Mouse (Mus musculus): ENCODE measurements around the gene Klf1.
A peak's percentile ranks its signal among the peaks of the same experiment; 100 is the strongest.

Gene Klf1

GRCm38 (mm10) chr8:84901752-84902151, at the start of gene Klf1:
Klf1 (plus strand) TSS chr8:84901928.
- DNase-seq (ENCODE audit: extremely low spot score, low read depth, low spot score): no peak

DNA sequence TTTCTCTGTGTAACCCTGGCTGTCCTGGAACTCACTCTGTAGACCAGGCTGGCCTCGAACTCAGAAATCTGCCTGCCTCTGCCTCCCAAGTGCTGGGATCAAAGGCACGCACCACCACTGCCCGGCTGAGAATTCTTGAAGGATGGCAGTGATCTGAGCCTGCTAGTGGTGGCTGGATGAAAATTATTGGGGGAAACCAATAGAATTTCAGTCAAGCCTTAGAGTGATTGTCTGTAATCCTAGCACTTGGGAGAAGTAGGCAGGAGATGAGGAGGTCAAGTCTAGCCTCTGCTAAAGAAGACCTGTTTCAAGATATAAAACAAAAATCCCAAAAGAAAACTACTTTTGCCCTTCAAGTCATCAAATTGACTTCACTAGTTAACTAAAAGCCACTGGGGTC, 45.3 kb upstream of the Klf1 start:
- DNase-seq (ENCODE audit: extremely low spot score, low read depth, low spot score): no peak

GRCm38 (mm10) chr8:84856864-84857441, 44.8 kb upstream of the Klf1 start, which contains the start of gene Farsa:
Farsa (plus strand) TSS chr8:84856989.
- DNase-seq (ENCODE audit: extremely low spot score, low read depth, low spot score): peak; percentile 92

DNA sequence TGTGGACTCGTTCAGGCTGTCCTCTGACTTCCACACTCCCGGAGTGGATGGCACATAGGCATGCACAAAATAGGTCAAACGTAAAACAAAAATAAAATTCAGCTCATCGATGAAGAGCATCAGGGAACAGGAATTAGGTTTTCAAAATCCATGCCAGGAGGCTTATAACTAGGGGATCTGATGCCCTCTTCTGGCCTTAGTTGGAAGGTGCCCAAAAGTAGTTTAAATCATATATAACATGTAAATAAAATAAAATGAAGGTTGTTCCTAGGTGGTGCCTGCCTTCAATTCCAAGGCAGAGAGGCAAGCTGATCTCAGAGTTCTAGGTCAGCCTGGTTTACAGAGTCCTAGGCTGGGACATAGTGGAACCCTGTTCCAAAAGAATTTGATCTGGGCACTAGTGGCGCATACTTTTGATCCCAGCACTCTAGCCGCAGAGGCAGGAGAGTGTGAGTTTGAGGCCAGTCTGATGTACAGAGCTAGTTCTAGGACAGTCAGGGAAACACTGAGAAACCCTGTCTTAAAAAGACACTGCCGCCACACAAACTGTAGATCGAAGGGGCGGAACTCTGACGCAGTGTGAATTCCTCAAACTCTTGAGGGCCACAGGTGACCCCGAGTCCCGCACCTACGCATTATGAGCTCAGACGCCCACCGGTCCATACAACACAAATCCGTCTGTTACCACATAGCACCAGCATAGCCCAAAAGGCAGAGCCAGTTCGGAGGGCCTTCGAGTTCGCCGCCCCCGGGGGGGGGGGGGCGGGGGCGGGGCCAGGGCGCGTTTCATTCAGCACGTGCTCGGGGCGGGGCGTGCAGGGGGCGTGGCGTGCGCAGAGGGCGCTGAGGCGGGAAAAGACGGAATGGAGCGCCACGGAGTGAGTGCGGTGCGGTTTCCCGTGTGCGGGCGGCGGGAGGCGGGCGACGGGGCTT, 30.1 kb upstream of the Klf1 start, which contains the start of gene Syce2:
Gene Syce2, plus strand, starts transcription at position 736 of the 933 bp plus-strand sequence.
- no peak for DNase-seq (ENCODE audit: extremely low spot score, low read depth, low spot score)

DNA sequence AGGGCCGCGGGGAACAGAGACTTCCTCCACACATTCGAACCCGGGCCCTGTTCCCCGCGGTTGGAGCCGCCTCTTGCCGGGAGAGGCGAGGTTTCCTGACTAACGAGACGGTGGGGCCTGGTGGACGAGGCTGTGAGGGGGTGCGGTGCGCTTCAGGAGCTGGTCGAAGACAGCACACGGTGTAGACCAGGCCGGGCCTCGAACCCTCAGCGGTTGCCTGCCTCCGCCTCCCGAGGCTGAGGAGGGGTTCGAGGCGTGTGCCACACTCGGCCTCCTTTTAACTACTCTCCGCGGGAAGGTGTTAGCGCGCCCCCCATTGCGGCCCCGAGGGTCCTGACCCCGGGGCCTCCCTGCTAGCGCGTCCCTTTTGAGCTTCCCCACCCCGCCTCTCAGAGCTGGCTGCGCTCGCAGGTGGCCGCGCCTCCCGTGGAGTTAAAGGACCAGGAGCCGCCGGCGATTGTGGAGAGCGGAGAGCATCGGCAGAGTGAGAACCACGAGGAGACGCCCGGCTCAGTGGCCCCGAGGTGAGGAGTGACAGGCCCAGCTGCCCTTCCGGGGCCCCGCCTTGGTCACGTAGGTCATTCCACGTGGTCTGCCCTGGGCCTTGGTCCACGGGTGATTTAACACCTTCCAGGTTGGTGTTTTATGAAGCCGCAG, 29.3 kb upstream of the Klf1 start:
- no peak for DNase-seq (ENCODE audit: extremely low spot score, low read depth, low spot score)

DNA sequence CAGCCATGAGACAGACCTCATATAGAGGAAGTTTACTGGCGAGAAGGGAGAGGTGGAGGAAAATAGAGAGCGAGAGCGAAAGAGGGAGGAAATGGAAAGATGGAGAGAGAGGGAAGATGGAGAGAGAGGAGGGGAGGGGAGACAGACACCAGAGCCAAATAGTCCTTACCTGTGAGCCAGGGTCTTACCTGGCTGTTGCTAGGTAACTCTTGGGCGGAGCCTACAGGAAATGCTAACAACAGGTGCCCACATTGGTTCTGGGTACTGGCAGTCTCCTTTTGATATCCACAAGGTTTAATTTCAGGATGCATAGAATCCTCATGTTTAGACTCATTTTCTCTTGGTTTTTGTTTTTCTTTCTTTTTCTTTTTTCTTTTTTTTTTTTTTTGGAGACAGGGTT, 28.7 kb upstream of the Klf1 start:
- no peak for DNase-seq (ENCODE audit: extremely low spot score, low read depth, low spot score)

DNA sequence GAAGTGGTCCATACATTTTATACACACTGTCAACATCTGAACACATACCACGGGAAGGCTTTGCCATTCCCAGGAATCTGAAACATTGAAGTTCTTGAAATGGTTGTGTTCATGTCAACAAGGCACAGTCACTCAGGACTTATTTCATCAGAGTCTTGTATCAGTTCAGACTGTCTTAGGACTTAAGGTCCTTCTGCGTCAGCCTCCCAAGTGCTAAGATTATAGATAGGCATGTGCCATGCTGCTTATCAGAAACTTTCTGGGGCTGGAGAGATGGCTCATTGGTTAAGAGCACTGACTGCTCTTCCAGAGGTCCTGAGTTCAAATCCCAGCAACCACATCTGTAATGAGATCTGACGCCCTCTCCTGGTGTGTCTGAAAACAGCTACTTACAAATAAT, 27.4 kb upstream of the Klf1 start:
- no peak for DNase-seq (ENCODE audit: extremely low spot score, low read depth, low spot score)

- no peak for DNase-seq (ENCODE audit: extremely low spot score, low read depth, low spot score)
Observed at GRCm38 (mm10) chr8:84877297-84878035, 24.3 kb upstream of the Klf1 start.

DNA sequence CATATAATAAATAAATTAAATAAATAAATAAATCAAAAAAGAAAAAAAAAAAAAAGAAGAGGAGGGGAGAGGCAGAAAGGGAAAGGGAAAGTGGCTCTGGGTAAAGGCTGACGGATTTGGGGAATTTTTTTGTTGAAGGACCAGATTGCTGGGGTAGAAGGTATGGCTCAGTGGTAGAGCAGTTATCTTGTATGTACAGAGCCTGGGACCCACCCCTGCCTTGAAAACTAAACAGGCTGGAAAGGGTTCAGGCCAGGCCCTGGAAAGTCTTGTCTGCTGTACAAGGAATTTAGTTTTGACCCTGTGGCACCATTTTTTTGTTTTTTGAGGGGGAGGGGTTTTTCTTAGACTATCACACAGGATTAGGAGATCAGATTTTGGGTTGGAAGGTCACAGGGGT, 22.8 kb upstream of the Klf1 start:
- DNase-seq (ENCODE audit: extremely low spot score, low read depth, low spot score): no peak

GRCm38 (mm10) chr8:84884728-84885127, 17.0 kb upstream of the Klf1 start:
- DNase-seq (ENCODE audit: extremely low spot score, low read depth, low spot score): no peak

- no peak for DNase-seq (ENCODE audit: extremely low spot score, low read depth, low spot score)
Observed at GRCm38 (mm10) chr8:84888280-84888679, 13.4 kb upstream of the Klf1 start.

DNA sequence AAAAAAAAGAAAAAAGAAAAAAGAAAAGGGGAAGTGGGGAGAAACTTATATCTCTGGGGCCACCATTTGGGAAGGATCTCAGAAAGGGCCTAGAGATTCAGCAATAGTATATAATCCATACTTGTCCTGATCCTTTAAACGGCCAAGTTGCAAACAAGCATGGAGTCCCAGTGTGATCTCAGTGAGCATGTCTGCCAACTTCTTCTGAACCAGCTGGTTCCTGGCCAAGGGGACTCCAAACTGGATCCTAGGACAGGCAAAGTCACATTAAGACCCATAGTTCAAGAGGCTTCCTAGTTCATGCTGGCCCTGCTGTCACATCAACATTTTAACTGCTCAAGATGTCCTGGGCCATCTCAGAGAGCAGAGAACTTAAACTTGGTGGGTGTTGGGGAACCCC, 12.6 kb upstream of the Klf1 start:
- no peak for DNase-seq (ENCODE audit: extremely low spot score, low read depth, low spot score)

- DNase-seq (ENCODE audit: extremely low spot score, low read depth, low spot score): no peak
Observed at GRCm38 (mm10) chr8:84892993-84893708, 8.6 kb upstream of the Klf1 start.

- DNase-seq (ENCODE audit: extremely low spot score, low read depth, low spot score): peak; percentile 87
Observed at GRCm38 (mm10) chr8:84893709-84894134, 8.0 kb upstream of the Klf1 start, which contains the start of gene Gcdh. Gcdh (minus strand) TSS chr8:84893921.

DNA sequence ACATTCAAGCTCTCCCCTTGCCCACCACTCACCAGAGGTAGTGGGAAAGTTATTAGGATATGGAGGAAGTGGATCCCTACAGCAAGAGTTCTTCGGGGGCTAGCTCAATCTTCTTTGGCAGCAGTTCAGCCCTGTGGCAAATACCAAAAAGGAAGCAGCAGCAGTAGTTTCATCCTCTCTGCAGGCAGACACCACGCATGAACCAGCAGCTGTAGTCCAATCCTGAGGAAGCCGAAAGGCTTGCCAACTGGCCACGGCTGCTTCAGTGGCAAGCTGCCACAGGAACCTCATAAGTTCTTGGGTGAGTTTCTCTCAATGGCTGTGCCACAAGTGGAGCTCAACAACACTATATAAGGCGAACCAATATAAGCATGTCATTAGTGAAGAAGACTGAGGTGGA, 5.8 kb upstream of the Klf1 start:
- no peak for DNase-seq (ENCODE audit: extremely low spot score, low read depth, low spot score)

- DNase-seq (ENCODE audit: extremely low spot score, low read depth, low spot score): no peak
Observed at GRCm38 (mm10) chr8:84901071-84901470, 657 bp upstream of the Klf1 start.

- no peak for DNase-seq (ENCODE audit: extremely low spot score, low read depth, low spot score)
Observed at GRCm38 (mm10) chr8:84902367-84902919, 715 bp downstream of the Klf1 start.

DNA sequence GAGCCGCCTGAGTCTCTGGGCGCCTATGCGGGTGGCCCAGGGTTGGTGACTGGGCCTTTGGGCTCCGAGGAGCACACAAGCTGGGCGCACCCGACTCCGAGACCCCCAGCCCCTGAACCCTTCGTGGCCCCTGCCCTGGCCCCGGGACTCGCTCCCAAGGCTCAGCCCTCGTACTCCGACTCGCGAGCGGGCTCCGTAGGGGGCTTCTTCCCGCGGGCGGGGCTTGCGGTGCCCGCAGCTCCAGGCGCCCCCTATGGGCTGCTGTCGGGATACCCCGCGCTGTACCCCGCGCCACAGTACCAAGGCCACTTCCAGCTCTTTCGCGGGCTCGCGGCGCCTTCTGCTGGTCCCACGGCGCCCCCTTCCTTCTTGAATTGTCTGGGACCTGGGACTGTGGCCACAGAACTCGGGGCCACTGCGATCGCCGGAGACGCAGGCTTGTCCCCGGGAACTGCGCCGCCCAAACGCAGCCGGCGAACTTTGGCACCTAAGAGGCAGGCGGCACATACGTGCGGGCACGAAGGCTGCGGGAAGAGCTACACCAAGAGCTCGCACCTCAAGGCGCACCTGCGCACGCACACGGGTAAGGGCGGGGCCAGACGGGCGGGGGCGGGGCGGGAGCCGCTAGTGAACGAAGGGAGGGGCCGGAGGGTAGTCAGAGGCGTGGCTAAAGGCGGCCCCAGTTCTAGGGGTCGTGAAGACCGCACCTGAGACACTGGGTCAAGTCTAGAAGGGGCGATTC, 1.4 kb downstream of the Klf1 start:
- no peak for DNase-seq (ENCODE audit: extremely low spot score, low read depth, low spot score)

GRCm38 (mm10) chr8:84904351-84904750, 2.6 kb downstream of the Klf1 start:
- no peak for DNase-seq (ENCODE audit: extremely low spot score, low read depth, low spot score)
